Mouse (Mus musculus): ENCODE results near the gene Ccer2.

GRCm38 (mm10) chr7:28774164-28774563 lies 18.2 kb downstream of the Ccer2 start:
- TF ChIP-seq GATA1 (IDR thresholded peaks at IDR 0.05; ENCODE audit: borderline replicate concordance, low read length) (no peak), FLI1 (IDR thresholded peaks at IDR 0.05; ENCODE audit: low read length) (no peak)
